Mouse (Mus musculus): ENCODE measurements around the gene Cep350. TPM values are rescaled to one million over a fixed set of nuclear protein-coding genes. Genes with fewer than 3 reads are reported as not detected.

Gene Cep350
- polyA plus RNA-seq, 1 experiment from 2014 or later, result 11.5 TPM

DNA sequence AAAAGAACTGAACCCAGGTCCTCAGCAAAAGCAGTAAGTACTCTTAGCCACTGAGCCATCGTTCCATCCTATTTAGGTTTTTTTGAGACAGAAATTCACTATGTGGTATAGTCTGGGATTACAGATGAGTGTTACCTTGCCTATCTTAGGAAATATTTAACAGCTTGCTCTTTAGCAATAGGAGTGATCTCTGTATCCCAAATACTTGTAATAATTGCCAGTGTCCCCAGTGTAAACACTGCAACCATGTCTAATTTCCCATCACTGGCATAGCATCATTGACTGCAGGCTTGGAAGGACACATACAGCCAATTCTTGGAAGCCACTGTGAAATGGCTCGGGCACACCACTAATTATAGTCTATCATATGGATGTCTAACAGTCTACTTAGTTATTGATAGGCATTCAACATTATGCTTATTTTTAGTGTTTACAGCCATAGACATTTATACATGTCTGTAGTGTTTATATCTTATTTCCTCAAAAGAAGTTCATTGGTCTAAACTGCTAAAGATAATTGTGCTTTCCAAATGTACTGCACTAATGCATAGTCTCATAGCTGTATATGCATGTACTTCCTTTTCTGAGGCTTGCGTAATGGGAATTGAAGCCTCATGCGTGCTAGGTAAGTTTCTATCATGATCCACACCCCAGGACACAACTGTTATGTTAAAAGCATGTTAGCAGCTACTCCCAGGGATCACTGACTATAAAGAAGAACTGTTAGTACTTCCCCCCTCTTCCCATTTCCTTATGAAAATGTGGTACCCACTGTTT, 146.9 kb downstream of the Cep350 start:
- H3K4me3 ChIP-seq, result no peak overlapping the region
- H3K27ac ChIP-seq, result no peak overlapping the region
- no peak for ATAC-seq
- no peak overlapping the region for H3K9ac ChIP-seq
- H3K36me3 ChIP-seq (ENCODE audit: poor library complexity, severe bottlenecking), result no peaks in the 10 kb centered on the region
- H3K4me2 ChIP-seq, result no peak overlapping the region
- no peaks in the 10 kb centered on the region for H3K4me1 ChIP-seq
- WGBS, result 88% methylated on average over 4 of the region's 4 CpGs
- H3K27me3 ChIP-seq, result no peaks in the 10 kb centered on the region
- H3K9me3 ChIP-seq (replicated peaks), result no peaks in the 10 kb centered on the region

- H3K27me3 ChIP-seq, result no peaks in the 10 kb centered on the region
- no peaks in the 10 kb centered on the region for H3K36me3 ChIP-seq (ENCODE audit: poor library complexity, severe bottlenecking)
- H3K27ac ChIP-seq, result no peak overlapping the region
- no peaks in the 10 kb centered on the region for H3K9me3 ChIP-seq (replicated peaks)
- WGBS, result 84% methylated on average over 5 of the region's 5 CpGs
- ATAC-seq, result no peak
- no peak overlapping the region for H3K4me2 ChIP-seq
- H3K4me3 ChIP-seq, result no peak overlapping the region
- no peaks in the 10 kb centered on the region for H3K4me1 ChIP-seq
- H3K9ac ChIP-seq, result no peak overlapping the region
Observed at GRCm38 (mm10) chr1:155820646-155821045, 152.4 kb downstream of the Cep350 start.

DNA sequence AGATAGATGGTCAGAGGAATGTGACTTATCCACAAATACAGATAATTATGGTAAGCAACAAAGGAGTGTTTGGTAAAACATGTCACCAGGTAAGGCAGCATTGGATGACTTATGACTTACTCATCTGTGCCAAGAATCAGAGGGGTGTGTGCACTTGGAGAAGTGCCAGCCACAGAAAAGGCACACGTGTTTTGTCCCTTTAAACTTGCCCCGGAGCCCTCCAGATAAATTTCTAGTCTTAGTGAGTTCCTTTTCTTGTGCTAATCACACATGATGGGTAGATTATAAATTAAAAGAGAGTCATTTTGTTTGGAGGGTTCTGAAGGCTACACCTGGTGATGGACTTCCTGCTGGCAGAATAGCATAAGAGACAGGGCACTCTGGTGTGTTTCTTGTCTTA, 156.9 kb downstream of the Cep350 start:
- Histone ChIP-seq H3K27ac (no peak overlapping the region), H3K9ac (no peak overlapping the region), H3K9me3 (replicated peaks) (no peaks in the 10 kb centered on the region), H3K4me2 (no peak overlapping the region), H3K27me3 (no peaks in the 10 kb centered on the region; the same call in 1 of the 2 replicates), H3K4me1 (peaks cover 9% of the 10 kb centered on the region), H3K36me3 (ENCODE audit: poor library complexity, severe bottlenecking) (no peaks in the 10 kb centered on the region), H3K4me3 (no peak overlapping the region)
- no peak for ATAC-seq
- WGBS, result 61% methylated on average over 2 of the region's 2 CpGs

DNA sequence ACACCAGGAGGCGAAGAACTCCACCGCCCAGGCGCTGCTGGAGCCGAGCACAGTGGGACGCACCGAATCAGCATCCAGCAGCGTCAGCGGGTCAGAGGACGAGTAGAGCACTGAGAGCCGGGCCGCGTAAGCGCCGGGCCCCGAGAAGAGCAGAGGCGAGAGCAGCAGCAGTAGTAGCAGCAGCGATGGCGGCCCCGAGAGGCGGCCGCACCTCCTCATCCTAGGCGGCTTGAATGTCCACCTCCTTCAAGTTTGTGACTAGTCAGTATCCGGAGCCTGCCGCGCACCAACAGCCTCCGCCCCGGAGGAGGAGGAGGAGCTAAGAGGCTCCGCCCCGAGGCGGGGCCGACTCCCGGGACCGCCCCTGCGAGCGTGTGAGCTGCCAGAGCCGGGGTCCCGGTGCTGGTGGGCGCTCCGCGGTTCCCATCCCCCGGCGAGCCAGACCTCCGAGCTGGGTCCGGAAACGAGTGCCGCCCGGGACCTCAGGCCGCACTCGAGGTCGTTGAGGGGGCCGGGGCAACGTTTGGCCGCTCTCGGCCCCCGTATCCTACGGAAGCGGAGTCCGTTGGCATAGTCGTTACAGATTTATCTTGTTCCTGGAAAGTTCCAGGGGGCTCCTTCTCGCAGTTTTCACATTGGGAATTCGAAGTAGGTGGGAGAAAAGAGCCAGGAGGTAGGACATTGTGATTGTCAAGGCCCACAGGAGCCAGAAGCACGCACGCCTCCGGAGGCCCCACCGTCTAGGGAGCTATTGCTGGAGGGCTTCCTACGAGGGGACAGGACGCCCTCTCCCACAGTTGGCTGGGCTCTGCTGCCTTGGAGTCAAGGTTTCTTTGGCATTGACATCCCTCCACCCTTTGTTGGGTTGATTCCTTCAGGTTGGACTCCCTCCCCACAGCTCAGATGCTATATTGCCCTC, 160.2 kb downstream of the Cep350 start, which contains the start of gene Qsox1:
Qsox1 (minus strand) TSS at position 309 of the 919 bp plus-strand sequence.
- H3K36me3 ChIP-seq (ENCODE audit: poor library complexity, severe bottlenecking), result no peaks in the 10 kb centered on the region
- H3K4me2 ChIP-seq, result peak within 1 kb of the TSS; percentile 74
- peak within 1 kb of the TSS; percentile 78 for H3K4me3 ChIP-seq
- no peaks in the 10 kb centered on the region; the same call in 1 of the 2 replicates for H3K27me3 ChIP-seq
- peak within 1 kb of the TSS; percentile 80 for H3K9ac ChIP-seq
- H3K27ac ChIP-seq, result peak within 1 kb of the TSS; percentile 46; the same call in 1 of the 2 replicates
- peaks cover 25% of the 10 kb centered on the region for H3K4me1 ChIP-seq
- ATAC-seq, result peak; percentile 97
- WGBS, result under 1% methylated on average over 66 of the region's 67 CpGs
- no peaks in the 10 kb centered on the region for H3K9me3 ChIP-seq (replicated peaks)

GRCm38 (mm10) chr1:155811995-155812580, 161.0 kb downstream of the Cep350 start:
- no peak; the same call in none of the 2 replicates for ATAC-seq
- H3K27ac ChIP-seq, result peak overlapping the region; percentile 46; the same call in 1 of the 2 replicates
- 4% methylated on average over 22 of the region's 22 CpGs for WGBS
- H3K9me3 ChIP-seq (replicated peaks), result no peaks in the 10 kb centered on the region
- peaks cover 25% of the 10 kb centered on the region for H3K4me1 ChIP-seq
- peak overlapping the region; percentile 78 for H3K4me3 ChIP-seq
- H3K4me2 ChIP-seq, result peak overlapping the region; percentile 74
- H3K9ac ChIP-seq, result peak overlapping the region; percentile 80
- H3K36me3 ChIP-seq (ENCODE audit: poor library complexity, severe bottlenecking), result no peaks in the 10 kb centered on the region
- H3K27me3 ChIP-seq, result no peaks in the 10 kb centered on the region; the same call in 1 of the 2 replicates

- 0 out of 2 replicates have a peak overlapping the region, but pooled peaks have one; percentile 74 for H3K4me2 ChIP-seq
- H3K27ac ChIP-seq, result no peak overlapping the region
- H3K27me3 ChIP-seq, result no peaks in the 10 kb centered on the region; the same call in 1 of the 2 replicates
- no peaks in the 10 kb centered on the region for H3K9me3 ChIP-seq (replicated peaks)
- no peak for ATAC-seq
- no peaks in the 10 kb centered on the region for H3K36me3 ChIP-seq (ENCODE audit: poor library complexity, severe bottlenecking)
- no peak overlapping the region for H3K9ac ChIP-seq
- H3K4me3 ChIP-seq, result no peak overlapping the region
- 70% methylated on average over 7 of the region's 7 CpGs for WGBS
- H3K4me1 ChIP-seq, result peaks cover 25% of the 10 kb centered on the region
Observed at GRCm38 (mm10) chr1:155810616-155811015, 162.4 kb downstream of the Cep350 start.

- Histone ChIP-seq H3K27me3 (no peaks in the 10 kb centered on the region; the same call in 1 of the 2 replicates), H3K4me1 (peaks cover 25% of the 10 kb centered on the region), H3K9me3 (replicated peaks) (no peaks in the 10 kb centered on the region), H3K27ac (no peak overlapping the region), H3K36me3 (ENCODE audit: poor library complexity, severe bottlenecking) (no peaks in the 10 kb centered on the region), H3K4me2 (no peak overlapping the region), H3K9ac (no peak overlapping the region), H3K4me3 (no peak overlapping the region)
- ATAC-seq, result no peak
- 73% methylated on average over 10 of the region's 10 CpGs for WGBS
Observed at GRCm38 (mm10) chr1:155809706-155810442, 163.2 kb downstream of the Cep350 start.

- Histone ChIP-seq H3K27ac (no peak overlapping the region), H3K9me3 (replicated peaks) (no peaks in the 10 kb centered on the region), H3K36me3 (ENCODE audit: poor library complexity, severe bottlenecking) (peaks cover 4% of the 10 kb centered on the region; the same call in 1 of the 2 replicates), H3K9ac (no peak overlapping the region), H3K4me3 (no peak overlapping the region), H3K4me1 (peaks cover 25% of the 10 kb centered on the region), H3K4me2 (no peak overlapping the region), H3K27me3 (no peaks in the 10 kb centered on the region)
- ATAC-seq, result no peak
- WGBS, result 95% methylated on average over 4 of the region's 4 CpGs
Observed at GRCm38 (mm10) chr1:155808261-155808660, 164.8 kb downstream of the Cep350 start.

- H3K27ac ChIP-seq, result no peak overlapping the region
- no peak overlapping the region for H3K9ac ChIP-seq
- ATAC-seq, result no peak
- H3K4me2 ChIP-seq, result no peak overlapping the region
- 93% methylated on average over 9 of the region's 9 CpGs for whole genome bisulfite sequencing
- no peak overlapping the region for H3K4me3 ChIP-seq
- H3K4me1 ChIP-seq, result peaks cover 11% of the 10 kb centered on the region; the same call in 1 of the 2 replicates
- H3K27me3 ChIP-seq, result no peaks in the 10 kb centered on the region
- H3K36me3 ChIP-seq (ENCODE audit: poor library complexity, severe bottlenecking), result peaks cover 14% of the 10 kb centered on the region
- no peaks in the 10 kb centered on the region for H3K9me3 ChIP-seq (replicated peaks)
Observed at GRCm38 (mm10) chr1:155805607-155806006, 167.4 kb downstream of the Cep350 start.

DNA sequence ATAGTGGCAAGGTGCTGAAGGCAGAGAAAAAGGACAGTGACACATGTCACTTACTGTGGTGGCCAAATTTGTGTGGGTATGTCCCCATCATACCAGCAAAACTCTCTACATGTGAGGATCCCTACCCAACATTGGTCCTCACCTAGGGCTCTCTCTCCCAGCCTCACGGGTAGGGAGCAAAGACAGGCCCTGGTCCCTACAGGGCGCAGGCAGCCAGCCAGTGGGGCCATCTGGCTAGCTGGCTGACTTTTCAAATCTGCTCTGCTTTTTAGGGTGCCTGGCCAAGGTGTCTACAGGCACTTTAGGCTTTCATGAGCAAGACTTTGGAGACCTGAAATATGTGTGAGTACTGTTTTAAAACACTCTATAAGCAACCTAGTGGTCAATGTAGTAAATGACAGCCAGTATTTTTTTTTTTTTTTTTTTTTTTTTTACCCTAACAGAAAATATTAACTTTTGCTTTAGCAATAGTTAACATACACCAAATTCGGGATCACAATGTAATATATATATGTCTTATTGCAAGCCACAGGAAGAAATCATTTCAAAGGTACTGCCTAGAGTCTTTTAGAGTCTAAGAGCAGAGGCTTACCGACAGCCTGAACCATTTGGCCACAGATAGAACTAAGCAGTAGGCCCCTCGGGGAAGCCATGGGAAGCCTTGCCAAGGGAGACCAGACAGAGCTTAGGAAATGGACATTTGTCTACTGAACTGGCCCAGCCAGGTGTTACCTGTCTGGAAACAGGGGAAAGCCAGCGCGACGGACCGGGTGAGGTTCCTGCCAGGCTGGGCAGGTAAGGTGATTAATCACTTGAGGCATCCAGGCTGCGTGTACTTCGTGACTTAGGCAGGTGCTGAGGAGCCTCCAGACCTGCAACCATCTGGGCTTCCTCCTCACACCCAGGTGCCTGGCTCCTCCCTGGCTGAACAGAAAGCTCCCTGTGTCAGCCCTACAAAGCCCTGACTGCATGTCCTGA, 171.8 kb downstream of the Cep350 start:
- WGBS, result 97% methylated on average over 11 of the region's 11 CpGs

More for the DNA sequence above, 171.8 kb downstream of the Cep350 start:
- Histone ChIP-seq H3K9me3 (replicated peaks) (no peaks in the 10 kb centered on the region), H3K4me1 (no peaks in the 10 kb centered on the region), H3K4me3 (no peak overlapping the region), H3K27ac (no peak overlapping the region), H3K27me3 (no peaks in the 10 kb centered on the region), H3K9ac (no peak overlapping the region), H3K4me2 (no peak overlapping the region), H3K36me3 (ENCODE audit: poor library complexity, severe bottlenecking) (peaks cover 19% of the 10 kb centered on the region)
- ATAC-seq, result no peak
